Mouse (Mus musculus) forebrain, embryonic 16.5 days (tissue): ENCODE data around the gene Rps28. TPM values are rescaled to one million over a fixed set of nuclear protein-coding genes. Genes with fewer than 3 reads are reported as not detected.

Experiments
- ATAC-seq: fragments of 200-750 bp; cut with Nextera tagmentation; 2 replicates; pipeline ENCODE4 v1.8.0; 2017; ENCODE audit warnings: mild to moderate bottlenecking, moderate library complexity
- H3K27ac ChIP-seq: fragments of 300-500 bp; sonication (generic); 2 replicates; pipeline ENCODE4 v1.5.1; 2014; ENCODE audit warnings: low read length, control low read depth
- H3K27me3 ChIP-seq: fragments of 300-500 bp; sonication (generic); replicated peaks from 2 replicates; pipeline ENCODE4 v1.6.1; 2014; ENCODE audit warnings: low read length; ENCODE audit not compliant: control insufficient read depth, insufficient read depth
- H3K36me3 ChIP-seq: fragments of 300-500 bp; sonication (generic); 2 replicates; pipeline ENCODE4 v1.6.1; 2014; ENCODE audit not compliant: control insufficient read depth, insufficient read depth
- H3K4me1 ChIP-seq: fragments of 300-500 bp; sonication (generic); replicated peaks from 2 replicates; pipeline ENCODE4 v1.6.1; 2014; ENCODE audit warnings: low read length; ENCODE audit not compliant: control insufficient read depth, insufficient read depth
- H3K4me2 ChIP-seq: fragments of 300-500 bp; sonication (generic); 2 replicates; pipeline ENCODE4 v1.6.1; 2014; ENCODE audit warnings: mild to moderate bottlenecking, low read length, control low read depth
- H3K4me3 ChIP-seq: fragments of 300-500 bp; sonication (generic); replicated peaks from 2 replicates; pipeline ENCODE4 v1.5.1; 2014; ENCODE audit warnings: mild to moderate bottlenecking, low read length, control low read depth
- H3K9ac ChIP-seq: fragments of 300-500 bp; sonication (generic); replicated peaks from 2 replicates; pipeline ENCODE4 v1.6.1; 2014; ENCODE audit warnings: low read depth, low read length, control low read depth
- H3K9me3 ChIP-seq: fragments of 300-500 bp; sonication (generic); 2 replicates; pipeline ENCODE4 v1.6.1; 2016; ENCODE audit warnings: low read length; ENCODE audit not compliant: control insufficient read depth
- WGBS: fragments of 180-500 bp; shearing (Covaris S2); extraction: QIAGEN DNeasy Blood & Tissue Kit; methylation state at CpG from one replicate; pipeline ENCODE4 v1.1.7; 2014; 5-methylcytosine and 5-hydroxymethylcytosine counted together
- polyA plus RNA-seq: library from polyadenylated mRNA; unstranded; fragments of >200 nt; fragmentation: Nextera tagmentation; extraction: Ambion mirVana; gene quantifications from 2 replicates; pipeline ENCODE4 v1.2.1, GENCODE M21; 2015

The Rps28 gene
- polyA plus RNA-seq, 1 experiment from 2014 or later, result 480 TPM

DNA sequence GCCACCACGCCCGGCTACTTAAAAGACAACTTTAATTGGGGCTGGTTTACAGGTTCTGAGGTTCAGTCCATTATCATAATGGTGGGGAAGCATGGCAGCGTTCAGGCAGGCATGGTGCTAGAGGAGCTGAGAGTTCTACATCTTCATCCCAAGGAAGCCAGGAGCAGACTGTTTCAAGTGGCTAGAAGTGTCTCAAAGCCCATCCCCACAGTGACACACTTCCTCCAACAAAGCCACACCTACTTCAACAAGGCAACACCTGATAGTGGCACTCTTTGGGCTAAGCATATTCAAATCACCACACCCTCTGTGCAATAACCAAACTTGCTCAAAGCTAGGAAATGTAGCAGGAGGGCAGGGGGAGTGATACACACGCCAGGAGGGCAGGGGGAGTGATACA lies 20.2 kb downstream of the Rps28 start:
- no peak for ATAC-seq
- Histone ChIP-seq H3K9ac (no peak overlapping the region), H3K4me1 (no peaks in the 10 kb centered on the region), H3K9me3 (no peaks in the 10 kb centered on the region), H3K27ac (no peak overlapping the region), H3K4me3 (no peak overlapping the region), H3K36me3 (no peaks in the 10 kb centered on the region), H3K27me3 (peaks cover 8% of the 10 kb centered on the region; the same call in 1 of the 2 replicates), H3K4me2 (no peak overlapping the region)
- WGBS, result 56% methylated on average over 4 of the region's 4 CpGs

DNA sequence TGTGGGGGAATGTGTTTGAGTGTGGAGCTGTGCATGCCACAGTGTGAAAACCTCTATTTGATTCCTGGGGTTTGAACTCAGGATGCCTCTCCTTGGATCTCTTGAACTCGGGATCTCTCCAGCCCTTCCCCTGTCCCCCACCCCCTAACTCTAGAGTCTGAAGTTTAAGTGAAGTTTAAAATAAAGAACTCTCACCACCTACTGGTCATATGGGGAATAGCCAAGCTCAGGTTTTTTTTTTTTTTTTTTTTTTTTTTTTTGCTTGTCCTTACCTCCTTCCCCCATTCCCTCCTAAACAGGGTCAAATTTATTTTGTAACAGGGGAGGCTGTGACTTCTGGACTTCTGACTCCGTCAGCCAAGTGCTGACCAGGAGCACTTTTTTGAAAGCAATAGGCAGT lies 22.1 kb downstream of the Rps28 start:
- Histone ChIP-seq H3K27ac (no peak overlapping the region), H3K4me2 (no peak overlapping the region), H3K9ac (no peak overlapping the region), H3K9me3 (no peaks in the 10 kb centered on the region), H3K36me3 (no peaks in the 10 kb centered on the region), H3K4me3 (no peak overlapping the region), H3K27me3 (peaks cover 5% of the 10 kb centered on the region; the same call in 1 of the 2 replicates), H3K4me1 (no peaks in the 10 kb centered on the region)
- 8% methylated on average over 2 of the region's 2 CpGs for WGBS
- no peak for ATAC-seq

DNA sequence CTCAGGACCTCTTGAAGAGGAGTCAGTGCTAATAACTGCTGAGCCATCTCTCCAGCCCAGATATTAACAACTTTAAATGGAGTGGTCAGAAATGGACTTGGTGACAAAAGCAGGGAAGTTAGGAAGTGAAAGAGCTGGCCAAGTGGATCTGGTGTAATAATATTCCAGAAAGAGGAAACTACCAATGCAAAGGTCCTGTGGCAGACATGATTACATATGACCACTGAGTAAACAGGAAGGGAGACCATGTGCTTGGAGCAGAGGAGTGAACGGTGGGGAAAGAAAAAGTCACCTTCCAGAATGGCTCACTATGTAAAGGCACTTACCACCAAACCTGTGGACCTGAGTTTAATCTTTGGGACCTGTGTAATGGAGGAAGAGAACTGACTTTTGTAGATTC lies 25.1 kb downstream of the Rps28 start:
- no peaks in the 10 kb centered on the region for H3K27me3 ChIP-seq
- no peak overlapping the region for H3K4me2 ChIP-seq
- ATAC-seq, result no peak
- 74% methylated on average over 1 of the region's 1 CpGs for WGBS
- H3K9ac ChIP-seq, result no peak overlapping the region
- H3K4me1 ChIP-seq, result no peaks in the 10 kb centered on the region
- no peaks in the 10 kb centered on the region for H3K9me3 ChIP-seq
- H3K4me3 ChIP-seq, result no peak overlapping the region
- no peaks in the 10 kb centered on the region for H3K36me3 ChIP-seq
- H3K27ac ChIP-seq, result no peak overlapping the region

DNA sequence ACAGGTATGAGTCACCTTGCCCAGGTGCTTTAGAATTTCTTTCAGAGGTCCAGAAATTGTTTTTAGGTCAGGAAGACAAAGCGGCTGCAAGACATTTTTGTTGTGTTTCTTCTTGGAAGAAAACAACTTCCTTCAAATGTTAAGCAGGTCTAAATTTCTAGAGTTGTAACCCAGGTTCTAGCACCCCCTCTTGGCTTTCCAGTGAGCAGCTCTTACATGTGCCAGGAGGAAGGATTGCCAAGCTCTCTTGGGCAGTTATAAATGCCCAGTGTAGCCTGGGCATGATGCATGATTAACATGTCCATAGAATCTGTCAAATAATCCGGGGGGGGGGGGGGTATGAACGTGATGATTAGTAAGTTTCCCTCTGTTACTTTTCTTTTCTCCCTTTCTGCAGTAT lies 26.1 kb downstream of the Rps28 start:
- H3K27ac ChIP-seq, result no peak overlapping the region

DNA sequence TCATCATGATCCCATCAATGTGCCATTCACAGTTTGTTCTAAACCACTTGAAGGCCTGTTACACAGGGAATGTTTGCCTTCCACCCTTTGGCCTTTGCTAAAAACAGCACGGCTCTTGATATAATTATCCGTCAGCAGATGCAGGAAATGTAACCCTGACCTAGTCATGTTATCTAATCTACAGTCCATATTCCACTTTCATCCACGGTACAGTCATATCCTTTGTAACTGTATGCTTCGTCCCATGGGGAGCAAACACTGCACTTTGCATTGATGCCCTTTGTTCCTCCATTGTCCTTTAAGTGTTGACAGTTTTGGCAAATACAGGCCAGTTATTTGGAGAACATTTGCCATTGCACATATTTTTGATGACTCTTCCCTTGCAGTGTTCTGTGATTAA lies 35.6 kb downstream of the Rps28 start:
- H3K36me3 ChIP-seq, result no peaks in the 10 kb centered on the region
- no peaks in the 10 kb centered on the region for H3K4me1 ChIP-seq
- ATAC-seq, result no peak
- no peak overlapping the region for H3K9ac ChIP-seq
- 89% methylated on average over 4 of the region's 4 CpGs for WGBS
- H3K4me3 ChIP-seq, result no peak overlapping the region
- no peaks in the 10 kb centered on the region for H3K27me3 ChIP-seq
- H3K9me3 ChIP-seq, result no peaks in the 10 kb centered on the region
- no peak overlapping the region for H3K27ac ChIP-seq
- no peak overlapping the region for H3K4me2 ChIP-seq

More for the DNA sequence above, 26.1 kb downstream of the Rps28 start:
- no peaks in the 10 kb centered on the region for H3K9me3 ChIP-seq
- ATAC-seq, result no peak
- H3K27me3 ChIP-seq, result no peaks in the 10 kb centered on the region
- H3K4me1 ChIP-seq, result no peaks in the 10 kb centered on the region
- H3K36me3 ChIP-seq, result no peaks in the 10 kb centered on the region
- no peak overlapping the region for H3K9ac ChIP-seq
- 48% methylated on average over 3 of the region's 3 CpGs for WGBS
- H3K4me3 ChIP-seq, result no peak overlapping the region
- H3K4me2 ChIP-seq, result no peak overlapping the region

DNA sequence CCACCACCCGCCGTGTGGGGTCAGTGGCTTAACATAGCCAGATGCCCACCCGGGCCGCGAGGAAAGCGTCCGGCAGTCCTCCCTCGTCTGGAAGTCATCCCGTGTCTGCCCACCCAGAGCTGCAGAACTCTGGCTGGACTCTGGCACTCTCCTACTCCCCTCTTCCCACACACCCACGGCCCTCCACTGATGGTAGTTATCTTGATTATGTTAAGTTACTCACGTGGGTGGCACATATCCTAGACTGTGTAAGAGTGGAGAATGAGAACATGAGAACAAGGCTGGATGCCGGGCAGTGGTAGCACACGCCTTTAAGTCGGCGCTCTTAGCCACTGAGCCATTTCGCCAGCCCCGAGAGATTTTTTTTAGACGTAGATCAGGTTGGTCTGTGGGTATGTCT lies 38.0 kb downstream of the Rps28 start:
- Histone ChIP-seq H3K9ac (no peak overlapping the region), H3K4me2 (no peak overlapping the region), H3K4me1 (peaks cover 4% of the 10 kb centered on the region), H3K27me3 (no peaks in the 10 kb centered on the region), H3K9me3 (no peaks in the 10 kb centered on the region), H3K36me3 (no peaks in the 10 kb centered on the region), H3K4me3 (no peak overlapping the region), H3K27ac (no peak overlapping the region)
- 86% methylated on average over 18 of the region's 18 CpGs for WGBS
- ATAC-seq, result no peak

DNA sequence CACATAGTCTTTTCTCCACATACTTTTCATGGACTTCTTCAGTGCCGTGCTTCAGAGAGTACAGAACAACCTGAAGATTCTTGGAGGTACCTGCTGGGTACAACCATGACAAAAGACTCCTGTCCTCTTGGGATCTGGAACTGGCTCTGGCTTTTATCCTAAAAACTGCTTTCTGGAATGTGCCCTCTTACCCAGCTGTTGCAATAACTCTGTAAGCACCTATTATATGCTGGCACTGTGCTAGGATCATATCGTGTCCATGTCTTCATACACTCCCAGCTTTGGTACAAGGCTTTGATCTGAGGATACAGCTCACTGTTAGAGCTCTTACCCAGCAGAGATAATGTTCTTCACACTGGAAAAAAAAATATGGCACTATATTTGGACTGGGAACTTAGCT lies 39.4 kb downstream of the Rps28 start:
- H3K27me3 ChIP-seq, result no peaks in the 10 kb centered on the region
- no peaks in the 10 kb centered on the region for H3K9me3 ChIP-seq
- whole genome bisulfite sequencing, result 96% methylated on average over 2 of the region's 2 CpGs
- no peak for ATAC-seq
- peaks cover 12% of the 10 kb centered on the region for H3K4me1 ChIP-seq
- H3K4me3 ChIP-seq, result no peak overlapping the region
- no peak overlapping the region for H3K9ac ChIP-seq
- no peak overlapping the region for H3K27ac ChIP-seq
- no peak overlapping the region for H3K4me2 ChIP-seq
- H3K36me3 ChIP-seq, result no peaks in the 10 kb centered on the region

DNA sequence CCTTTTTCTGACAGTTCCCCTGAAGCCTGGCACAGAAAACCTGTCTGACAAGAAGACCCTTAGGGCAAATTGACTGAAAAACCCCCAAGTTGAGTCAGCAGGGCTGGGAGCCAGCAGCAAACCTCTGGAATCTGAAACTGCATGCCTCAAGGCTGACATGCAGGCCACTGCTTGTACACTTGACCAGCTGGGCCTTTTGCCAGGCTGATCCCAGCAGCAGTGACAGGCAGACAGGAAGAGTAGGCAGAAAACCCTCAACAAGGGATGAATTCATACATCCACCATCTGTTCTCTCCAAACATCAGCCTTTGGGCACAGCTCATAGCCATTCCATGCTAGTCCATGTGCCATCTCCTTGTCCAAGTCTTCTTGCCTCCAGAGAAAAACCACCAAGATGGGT lies 41.0 kb downstream of the Rps28 start:
- no peak overlapping the region for H3K27ac ChIP-seq

DNA sequence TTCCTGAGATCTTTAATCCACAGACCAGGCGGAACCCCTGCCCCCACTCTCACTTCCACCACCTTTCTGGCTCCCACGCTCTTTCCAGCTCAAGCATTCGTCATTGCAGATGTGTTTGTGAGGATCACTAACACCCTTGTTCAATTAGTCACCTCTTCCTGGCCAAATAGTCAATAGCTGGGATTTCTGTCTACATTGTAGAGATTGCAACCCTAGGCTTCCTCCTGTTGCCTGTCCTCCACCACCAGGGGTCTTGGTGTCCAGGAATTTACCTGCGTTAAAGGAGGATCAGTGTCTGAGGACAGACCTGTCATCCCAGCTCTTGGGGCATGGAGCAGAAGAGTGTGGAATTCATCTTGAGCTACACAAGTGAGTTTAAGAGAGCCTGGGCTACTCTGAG lies 42.3 kb downstream of the Rps28 start:
- no peak overlapping the region for H3K9ac ChIP-seq
- no peak for ATAC-seq
- 46% methylated on average over 4 of the region's 4 CpGs for WGBS

More for the DNA sequence above, 41.0 kb downstream of the Rps28 start:
- Histone ChIP-seq H3K4me1 (peaks cover 26% of the 10 kb centered on the region), H3K4me3 (no peak overlapping the region), H3K9ac (no peak overlapping the region), H3K36me3 (no peaks in the 10 kb centered on the region), H3K27me3 (no peaks in the 10 kb centered on the region), H3K9me3 (no peaks in the 10 kb centered on the region), H3K4me2 (no peak overlapping the region)
- ATAC-seq, result no peak

More for the DNA sequence above, 42.3 kb downstream of the Rps28 start:
- Histone ChIP-seq H3K27me3 (no peaks in the 10 kb centered on the region), H3K4me1 (peaks cover 26% of the 10 kb centered on the region), H3K36me3 (no peaks in the 10 kb centered on the region), H3K4me3 (no peak overlapping the region), H3K4me2 (peak overlapping the region; percentile 79), H3K9me3 (no peaks in the 10 kb centered on the region), H3K27ac (no peak overlapping the region)
